Mouse (Mus musculus): ENCODE measurements around the gene Inpp5k. TPM values are rescaled to one million over a fixed set of nuclear protein-coding genes. Genes with fewer than 3 reads are reported as not detected.

Gene Inpp5k
- polyA plus RNA-seq, 1 experiment: 23.9 TPM

DNA sequence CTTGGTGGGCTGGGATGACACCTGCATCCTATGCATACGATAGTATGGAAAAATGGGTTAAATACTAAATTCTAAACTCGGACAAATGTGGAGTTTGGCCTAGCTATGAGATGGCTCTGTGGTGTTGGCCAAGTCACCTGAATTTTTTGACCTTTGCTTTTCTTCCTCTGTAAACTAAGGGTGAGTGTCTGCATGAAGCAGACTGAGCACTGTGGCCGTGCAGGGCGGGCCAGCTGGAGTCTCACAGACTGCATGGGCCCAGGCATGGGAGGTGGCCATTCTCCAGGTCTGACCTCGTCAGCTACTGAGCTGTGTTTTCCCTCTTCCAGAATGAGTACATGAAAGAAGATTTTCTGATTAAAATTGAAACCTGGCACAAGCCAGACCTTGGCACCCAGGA lies 22.0 kb upstream of the Inpp5k start:
- TF ChIP-seq GATA1 (IDR thresholded peaks at IDR 0.05; ENCODE audit: low read length): no peak

DNA sequence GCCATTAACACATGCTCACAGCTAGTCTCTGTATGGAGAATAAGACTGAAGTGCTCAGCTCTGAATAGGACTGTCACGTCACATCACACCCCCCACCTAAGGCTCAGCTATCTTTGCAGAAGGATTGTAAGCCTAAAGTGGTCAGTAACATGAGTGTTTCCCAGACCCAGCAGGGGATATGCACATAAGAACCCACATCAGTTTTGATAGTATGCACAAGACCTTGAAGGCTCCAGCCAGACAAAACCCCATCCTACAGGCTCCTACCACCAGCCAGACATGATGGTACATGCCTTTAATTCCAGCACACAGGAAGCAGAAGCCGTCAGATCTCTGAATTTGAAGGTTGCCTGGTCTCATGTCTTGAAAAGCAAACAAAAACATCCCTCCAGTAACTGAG lies 20.8 kb upstream of the Inpp5k start:
- TF ChIP-seq GATA1 (IDR thresholded peaks at IDR 0.05; ENCODE audit: low read length): no peak

DNA sequence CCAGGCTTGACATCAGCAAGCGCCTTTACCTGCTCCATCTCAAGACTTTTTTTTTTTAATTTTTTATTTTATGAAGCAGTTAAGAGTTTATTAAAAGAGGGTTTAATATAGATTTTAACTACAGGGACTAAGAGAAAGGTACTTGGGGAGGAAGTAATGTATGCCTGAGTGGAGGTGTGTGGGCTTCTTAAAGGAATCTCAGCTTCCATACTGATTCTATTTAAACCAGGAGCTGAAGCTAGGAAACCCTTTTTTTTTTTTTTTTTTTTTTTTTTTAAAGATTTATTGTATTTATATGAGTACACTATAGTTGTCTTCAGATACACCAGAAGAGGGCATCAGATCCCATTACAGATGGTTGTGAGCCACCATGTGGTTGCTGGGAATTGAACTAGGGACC lies 16.0 kb upstream of the Inpp5k start:
- TF ChIP-seq GATA1 (IDR thresholded peaks at IDR 0.05; ENCODE audit: low read length): no peak

DNA sequence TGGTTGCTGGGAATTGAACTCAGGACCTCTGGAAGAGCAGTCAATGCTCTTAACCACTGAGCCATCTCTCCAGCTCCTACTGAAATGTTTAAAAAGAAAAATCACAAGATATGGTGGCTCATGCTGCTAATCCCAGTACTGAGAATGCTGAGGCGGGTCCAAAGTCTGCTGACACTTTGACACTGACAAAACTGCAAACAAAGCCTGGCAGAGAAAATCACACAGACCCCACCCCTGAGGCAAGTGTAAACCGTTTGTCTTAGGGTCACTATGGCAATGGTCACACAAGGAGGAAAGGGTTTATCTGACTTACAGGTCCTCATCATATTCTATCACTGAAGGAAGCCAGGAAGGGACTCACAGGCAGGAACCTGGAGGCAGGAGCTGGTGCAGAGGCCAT lies 15.2 kb upstream of the Inpp5k start:
- no peak for TF ChIP-seq GATA1 (IDR thresholded peaks at IDR 0.05; ENCODE audit: low read length)

DNA sequence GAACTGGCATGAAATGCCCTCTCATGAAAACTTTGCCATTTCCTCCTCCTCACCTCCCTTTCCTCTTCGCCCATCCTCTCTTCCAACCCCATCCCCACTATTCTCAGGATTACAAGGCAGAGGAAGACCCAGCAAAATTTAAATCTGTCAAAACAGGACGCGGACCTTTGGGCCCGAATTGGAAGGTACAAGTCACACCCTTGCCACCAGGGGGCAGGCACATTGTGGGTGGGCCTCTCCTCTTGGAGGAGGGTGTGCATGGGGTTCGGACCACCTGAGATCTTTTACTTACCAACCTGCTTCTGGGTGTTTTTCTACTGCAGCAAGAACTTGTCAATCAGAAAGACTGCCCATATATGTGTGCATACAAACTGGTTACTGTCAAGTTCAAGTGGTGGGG lies 11.7 kb upstream of the Inpp5k start:
- TF ChIP-seq GATA1 (IDR thresholded peaks at IDR 0.05; ENCODE audit: low read length): no peak

DNA sequence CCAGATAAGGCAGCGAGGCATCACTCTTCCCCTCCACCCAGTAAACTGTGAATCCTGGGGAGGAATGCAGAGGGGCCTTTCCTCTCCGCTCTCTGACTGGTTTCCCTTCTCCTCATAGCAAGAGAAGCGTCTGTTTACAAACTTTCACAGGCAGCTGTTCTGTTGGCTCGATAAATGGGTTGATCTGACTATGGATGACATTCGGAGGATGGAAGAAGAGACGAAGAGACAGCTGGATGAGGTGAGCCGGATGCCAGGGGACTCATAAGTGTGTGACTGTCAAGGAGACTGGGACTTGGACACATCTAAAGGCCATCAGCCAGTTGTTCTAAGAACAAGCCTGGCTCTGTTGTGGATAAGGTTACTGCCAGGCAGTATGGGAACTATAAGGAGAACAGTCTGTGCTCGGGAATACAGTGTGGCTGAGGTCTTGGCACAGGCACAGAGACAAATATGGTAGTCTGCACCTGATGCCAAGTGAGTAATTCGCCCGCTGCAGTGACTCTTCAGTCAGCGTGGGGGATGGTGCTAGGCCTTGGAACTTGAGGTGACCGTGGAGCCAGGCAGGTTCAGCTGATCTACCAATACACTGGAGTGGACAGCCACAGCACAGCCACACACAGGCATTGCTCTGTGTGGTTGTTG lies 10.5 kb upstream of the Inpp5k start:
- TF ChIP-seq GATA1 (IDR thresholded peaks at IDR 0.05; ENCODE audit: low read length): no peak

DNA sequence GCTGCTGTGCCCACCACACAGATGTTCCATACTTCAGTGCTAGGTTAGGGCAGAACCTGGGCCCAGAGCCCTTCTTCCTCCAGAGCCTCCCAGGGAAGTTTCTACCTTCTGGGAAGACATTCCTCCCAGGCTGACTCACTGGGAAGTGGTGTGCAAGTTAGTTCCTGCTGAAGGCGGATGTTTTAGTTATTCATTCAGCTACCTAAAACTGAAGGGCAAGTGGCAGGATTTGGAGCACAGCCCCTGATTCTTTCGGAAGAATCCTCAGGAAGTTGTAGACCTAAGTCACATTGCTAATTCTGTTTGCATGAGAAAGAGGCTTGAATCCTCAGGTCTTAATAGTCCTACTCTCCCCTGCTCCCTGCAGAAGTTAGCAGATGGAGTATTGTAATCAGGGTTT lies 9.4 kb upstream of the Inpp5k start:
- TF ChIP-seq GATA1 (IDR thresholded peaks at IDR 0.05; ENCODE audit: low read length): no peak

DNA sequence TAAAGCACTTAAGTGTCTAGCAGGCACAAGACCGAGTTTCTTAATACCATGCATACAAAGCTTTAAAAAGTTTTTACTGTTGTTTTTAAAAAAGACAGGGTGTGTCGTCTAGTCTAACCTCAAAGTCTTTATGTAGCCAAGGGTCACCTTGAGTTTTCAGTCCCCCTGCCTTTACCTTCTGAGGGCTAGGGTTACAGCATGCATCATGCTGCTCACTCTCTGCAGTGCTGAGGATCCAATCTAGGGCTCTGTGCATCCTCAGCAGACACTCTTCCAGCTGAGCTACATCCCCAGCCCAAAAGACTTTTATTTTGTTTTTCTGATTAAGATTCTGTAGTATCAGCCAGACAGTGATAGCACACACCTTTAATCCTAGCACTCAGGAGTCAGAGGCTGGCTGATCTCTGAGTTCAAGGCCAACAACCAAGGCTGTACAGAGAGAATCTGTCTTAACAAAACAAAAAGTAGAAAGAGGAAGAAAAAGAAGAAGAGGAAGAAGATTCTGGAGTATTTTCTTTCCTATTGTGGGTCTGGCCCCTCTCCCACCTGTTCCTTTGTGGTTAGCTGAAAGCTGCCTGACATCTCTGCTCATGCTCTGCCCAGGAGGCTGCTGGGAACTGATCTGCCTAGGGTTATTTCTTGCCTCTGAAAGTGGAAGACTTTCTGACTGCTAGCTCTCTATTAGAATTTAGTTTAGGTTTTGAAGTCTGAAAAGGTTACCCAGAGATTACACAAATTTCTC lies 8.0 kb upstream of the Inpp5k start:
- TF ChIP-seq GATA1 (IDR thresholded peaks at IDR 0.05; ENCODE audit: low read length): no peak

DNA sequence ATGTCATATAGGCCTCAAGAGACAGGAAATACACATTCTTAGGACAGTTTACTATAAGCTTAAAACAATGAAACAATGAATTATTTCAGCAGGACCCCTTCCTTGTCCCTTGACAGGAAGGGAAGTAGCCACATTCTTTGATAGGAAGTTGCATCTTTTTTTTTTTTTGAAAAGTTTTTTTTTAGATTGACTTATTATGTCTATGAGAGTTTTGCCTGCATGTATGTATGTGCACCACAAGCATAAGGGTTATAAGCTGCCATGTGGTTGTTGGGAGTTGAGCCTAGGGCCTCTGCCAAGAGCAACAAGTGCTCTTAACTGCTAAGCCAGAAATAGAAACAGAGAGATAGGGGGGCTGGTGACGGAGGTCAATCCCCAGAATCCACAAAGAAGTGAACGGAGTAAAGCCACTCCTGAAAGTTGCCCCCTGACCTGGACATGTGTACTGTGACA lies 6.7 kb upstream of the Inpp5k start:
- no peak for TF ChIP-seq GATA1 (IDR thresholded peaks at IDR 0.05; ENCODE audit: low read length)

DNA sequence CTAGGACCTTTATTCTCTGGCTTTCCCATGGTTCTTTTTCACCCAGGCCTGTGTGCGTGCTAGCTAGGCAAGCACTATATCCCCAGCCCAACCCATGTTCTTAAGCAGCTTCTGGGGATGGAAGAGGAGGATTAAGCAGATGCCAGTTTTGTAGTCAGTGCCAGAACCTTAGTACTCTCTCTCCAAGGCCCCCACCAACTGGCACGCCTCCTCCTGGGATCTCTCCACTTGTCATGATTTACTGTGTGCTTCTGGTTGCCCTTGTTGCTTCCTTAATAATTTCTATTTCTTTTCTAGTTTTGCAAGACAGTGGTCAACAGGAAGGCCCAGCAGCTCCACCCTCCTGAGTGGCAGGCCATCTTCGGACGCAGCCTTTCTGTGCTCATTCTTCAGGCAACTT lies 5.0 kb upstream of the Inpp5k start:
- no peak for TF ChIP-seq GATA1 (IDR thresholded peaks at IDR 0.05; ENCODE audit: low read length)

DNA sequence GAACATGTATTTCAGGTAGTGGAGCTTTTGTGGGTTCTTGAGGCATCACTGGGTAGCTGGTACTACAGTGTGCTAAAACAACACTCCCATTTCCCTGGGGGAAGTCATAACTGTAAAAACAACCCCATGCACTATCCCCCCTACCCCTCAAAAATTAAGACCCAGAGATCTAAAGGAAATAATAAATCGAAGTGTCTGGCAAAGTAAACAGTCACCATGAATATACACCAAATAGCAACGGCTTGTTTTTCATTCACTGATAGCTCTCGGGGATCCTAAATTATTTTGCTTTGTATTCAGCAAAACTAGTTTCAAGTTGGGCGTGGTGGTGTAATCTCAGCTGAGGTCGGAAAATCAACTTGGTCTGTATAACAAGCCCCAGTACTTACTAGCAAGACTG lies 690 bp upstream of the Inpp5k start:
- no peak for TF ChIP-seq GATA1 (IDR thresholded peaks at IDR 0.05; ENCODE audit: low read length)

DNA sequence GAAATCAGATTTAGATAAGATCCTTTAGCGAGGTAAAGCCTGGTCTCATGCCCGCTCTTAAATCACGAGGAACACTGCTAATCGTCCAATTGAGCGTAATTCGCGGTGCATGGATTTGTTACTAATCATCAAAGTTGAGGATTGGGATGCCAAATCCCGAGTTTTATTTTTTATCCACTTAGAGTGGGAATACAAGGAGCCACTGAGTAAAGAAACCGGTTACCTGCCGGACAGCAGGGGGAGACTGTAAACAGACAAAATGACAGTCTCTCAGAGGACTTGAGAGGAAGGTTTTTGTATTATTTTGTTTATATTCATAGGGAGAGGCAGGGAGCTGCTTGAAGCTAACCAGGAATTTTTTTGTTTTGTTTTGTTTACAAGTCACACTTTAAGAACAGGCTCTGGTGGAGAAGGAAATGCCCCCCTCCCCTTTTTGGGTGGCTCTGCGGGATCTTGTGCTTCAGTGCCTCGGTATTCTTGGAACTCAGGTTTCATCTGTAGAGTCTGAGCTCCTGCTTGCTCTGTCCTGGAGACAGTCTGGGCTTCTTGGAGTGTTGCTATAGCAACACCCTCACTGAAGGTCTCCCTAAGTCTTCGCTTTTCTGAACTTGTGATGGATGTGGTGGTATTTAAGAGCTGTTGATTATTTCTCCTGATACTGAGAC lies 905 bp downstream of the Inpp5k start:
- no peak for TF ChIP-seq GATA1 (IDR thresholded peaks at IDR 0.05; ENCODE audit: low read length)

DNA sequence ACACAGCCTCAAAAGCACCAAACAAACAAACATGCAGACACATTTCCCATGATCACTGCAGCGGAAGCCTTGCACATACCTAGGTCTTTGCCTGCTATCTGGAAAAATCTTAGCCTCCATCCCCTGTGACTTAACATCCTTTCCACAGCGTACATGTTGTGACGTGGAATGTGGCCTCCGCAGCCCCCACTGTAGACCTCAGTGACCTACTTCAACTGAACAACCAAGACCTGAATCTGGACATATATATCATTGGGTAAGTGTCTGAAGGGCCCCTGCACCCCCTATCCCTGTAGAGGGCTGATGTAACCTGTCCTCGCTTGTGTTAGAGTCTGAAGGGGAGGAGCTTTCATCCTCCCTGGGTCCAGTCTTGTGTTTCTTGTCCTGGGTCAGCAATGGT lies 2.1 kb downstream of the Inpp5k start:
- no peak for TF ChIP-seq GATA1 (IDR thresholded peaks at IDR 0.05; ENCODE audit: low read length)

DNA sequence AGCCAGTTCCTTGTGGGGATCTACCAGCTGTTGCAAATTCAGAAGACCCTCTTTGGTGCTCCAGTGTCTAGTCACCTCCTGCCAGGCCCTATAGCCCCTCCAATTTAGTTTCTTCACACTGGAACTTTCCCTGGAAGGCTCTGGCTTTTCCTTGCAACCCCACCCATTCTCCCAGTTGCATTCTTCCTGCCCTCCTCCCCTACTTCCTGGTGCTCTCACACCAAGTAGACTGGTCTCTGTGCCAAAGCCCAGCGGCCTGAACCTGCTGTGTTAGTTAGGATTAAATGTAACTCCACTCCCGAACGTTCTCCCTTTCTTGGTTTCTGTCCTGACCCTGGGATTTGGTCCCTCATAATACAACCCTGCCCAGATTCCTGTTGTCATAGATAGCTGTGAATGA lies 4.0 kb downstream of the Inpp5k start:
- no peak for TF ChIP-seq GATA1 (IDR thresholded peaks at IDR 0.05; ENCODE audit: low read length)

DNA sequence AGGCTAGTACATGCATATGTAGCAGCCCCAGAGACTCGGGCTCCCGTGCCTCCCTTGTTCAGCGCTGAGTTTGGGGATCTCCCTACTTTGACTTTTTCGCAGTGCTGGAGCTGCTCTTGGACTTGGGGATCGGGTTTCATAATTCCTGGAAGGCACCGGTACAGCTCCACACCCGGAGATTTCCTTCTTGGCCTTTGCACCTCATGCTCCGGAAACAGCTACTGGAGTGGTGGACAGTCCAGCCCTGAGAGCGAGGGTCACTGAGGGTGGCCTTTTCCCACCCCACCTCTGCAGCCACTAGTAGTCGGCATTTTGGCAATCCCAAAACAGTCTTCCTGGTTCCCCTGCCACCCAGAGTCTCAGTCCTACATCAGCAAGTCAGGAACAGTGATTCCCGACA lies 4.5 kb downstream of the Inpp5k start:
- no peak for TF ChIP-seq GATA1 (IDR thresholded peaks at IDR 0.05; ENCODE audit: low read length)

DNA sequence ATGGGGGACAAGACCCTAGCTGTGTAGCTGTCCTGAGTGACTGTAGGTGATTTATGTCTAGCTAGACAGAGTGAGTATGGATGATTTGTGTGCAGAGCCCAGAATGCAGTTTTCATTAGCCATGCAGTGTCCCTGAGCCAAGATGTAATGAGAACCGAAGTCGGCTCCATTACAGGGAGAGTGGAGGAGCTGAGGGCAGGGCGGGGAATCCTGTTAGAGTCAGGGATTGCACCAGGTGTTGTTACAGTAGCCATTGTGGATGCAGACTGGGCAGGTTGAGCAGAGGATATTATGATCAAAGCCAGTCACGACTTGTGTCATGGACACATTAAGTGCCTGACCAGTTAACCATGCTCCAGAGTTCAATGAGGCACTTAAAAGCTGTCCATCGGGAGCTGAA lies 12.5 kb downstream of the Inpp5k start:
- TF ChIP-seq GATA1 (IDR thresholded peaks at IDR 0.05; ENCODE audit: low read length): no peak

DNA sequence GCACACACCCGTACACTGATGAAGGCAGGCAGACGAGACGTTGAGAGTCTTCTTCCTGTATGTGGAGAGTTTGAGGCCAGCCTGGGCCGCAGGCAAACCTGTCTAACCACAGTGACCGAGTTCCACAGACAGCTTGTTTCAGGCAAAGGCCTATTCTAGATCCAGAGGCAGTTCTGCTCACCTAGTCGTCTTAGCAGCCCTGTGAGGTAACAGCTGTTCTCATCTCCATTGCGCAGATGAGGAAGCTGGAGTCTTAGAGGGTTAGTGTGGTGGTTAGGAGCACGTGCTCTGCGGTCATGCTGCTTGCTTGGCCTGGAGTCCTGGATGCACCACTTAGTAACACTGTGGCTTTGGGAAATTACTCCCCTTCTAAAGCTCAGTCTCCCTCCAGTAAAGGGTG lies 13.9 kb downstream of the Inpp5k start:
- no peak for TF ChIP-seq GATA1 (IDR thresholded peaks at IDR 0.05; ENCODE audit: low read length)

All from G1E-ER4 (cell line).